Mouse (Mus musculus): ENCODE results near the gene Rrp7a.

The Rrp7a gene

GRCm38 (mm10) chr15:83122566-83123145, at the start of gene Rrp7a:
Gene Rrp7a (minus strand): TSS chr15:83122801.
- peak; percentile 84 for DNase-seq (ENCODE audit: low spot score)

DNA sequence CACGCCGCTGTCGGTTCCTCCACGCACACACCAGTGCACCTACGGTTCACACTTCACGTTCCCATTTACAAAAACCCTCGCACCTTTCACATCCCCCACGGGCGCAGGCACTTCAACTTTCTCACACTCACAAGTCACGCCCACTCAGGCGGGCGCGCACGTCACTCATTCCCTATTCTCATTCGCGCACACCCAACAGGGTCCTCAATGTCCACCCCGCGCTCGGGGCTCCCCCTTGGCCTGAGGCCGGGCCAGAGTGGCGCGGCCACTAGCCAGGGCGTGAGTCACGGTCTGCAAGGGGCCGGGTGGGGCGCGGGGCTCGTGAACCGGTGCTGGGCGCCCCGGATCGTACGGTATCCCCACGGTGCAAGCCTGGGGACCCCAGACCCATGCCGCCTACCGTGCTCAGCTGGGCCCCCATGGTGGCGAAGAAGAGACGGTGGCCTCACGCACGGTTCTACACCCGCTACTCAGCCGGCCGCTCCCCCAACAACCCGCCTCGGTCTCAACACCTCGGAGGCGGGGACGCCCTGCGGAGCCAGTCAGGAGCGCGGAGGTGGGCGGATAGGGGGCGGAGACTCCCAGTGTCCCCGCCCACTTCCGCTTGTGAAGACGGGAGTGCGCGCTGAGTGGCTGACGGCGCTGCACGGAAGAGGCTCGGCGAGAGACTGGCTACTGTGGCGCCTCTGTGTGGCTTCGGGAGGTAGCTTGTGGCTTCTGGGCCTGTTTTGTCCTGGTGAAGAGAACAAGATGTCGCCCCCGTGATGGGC, 49.3 kb upstream of the Rrp7a start:
- peak; percentile 86 for DNase-seq (ENCODE audit: low spot score)

DNA sequence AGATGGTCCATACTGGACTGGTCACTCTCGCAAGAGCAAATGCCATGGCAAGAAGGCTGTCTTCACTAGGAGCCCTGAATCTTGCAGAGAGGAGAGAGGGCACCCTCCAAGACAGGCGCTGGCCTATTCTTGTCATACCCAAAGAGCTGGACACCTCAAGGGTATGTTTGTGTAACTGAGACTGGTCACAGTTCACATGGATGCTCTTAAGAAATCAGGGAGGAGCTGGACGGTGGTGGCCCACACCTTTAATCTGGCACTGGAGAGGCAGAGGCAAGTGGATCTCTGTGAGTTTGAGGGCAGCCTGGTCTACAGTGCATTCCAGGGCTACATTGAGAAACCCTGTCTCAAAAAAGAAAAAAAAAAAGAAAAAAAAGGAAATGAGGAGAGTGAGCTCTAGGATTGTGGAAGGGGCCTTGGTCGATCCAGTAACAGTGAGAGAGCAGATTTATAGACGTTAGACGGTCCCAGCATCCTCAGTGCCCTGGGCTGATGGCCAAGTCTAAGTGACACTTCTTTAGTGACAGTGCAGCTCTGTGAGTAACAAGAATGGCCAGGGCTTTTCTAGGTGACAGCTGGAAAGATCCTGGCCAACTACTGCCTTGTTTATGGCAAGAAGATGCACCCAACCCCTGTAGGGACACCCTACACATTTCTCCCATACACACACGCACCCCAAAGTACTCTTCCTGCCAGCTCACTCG, 48.5 kb upstream of the Rrp7a start:
- DNase-seq (ENCODE audit: low spot score) = no peak

- no peak for DNase-seq (ENCODE audit: low spot score)
Observed at GRCm38 (mm10) chr15:83169772-83170722, 47.4 kb upstream of the Rrp7a start.

- DNase-seq (ENCODE audit: low spot score) = no peak
Observed at GRCm38 (mm10) chr15:83168875-83169771, 46.5 kb upstream of the Rrp7a start.

DNA sequence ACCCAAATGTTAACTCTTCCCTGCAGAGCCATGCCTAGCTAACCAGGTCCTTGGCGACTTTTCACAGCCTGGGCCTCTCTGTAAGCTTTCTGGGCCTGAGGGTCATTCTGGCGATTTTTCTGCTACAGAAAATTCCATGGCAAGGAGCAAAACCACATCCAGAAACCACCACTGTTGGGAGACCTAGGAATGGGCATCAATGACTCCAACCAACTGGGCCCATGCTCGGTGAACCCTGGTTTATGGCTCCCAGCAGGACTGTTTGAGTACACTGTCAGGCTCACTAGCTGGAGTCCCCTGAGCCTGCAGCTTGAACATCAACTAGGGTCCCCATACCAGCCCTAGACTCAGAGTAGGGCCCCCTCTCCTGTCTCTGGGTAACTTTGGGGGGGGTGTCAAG, 45.7 kb upstream of the Rrp7a start:
- no peak for DNase-seq (ENCODE audit: low spot score)

- DNase-seq (ENCODE audit: low spot score) = no peak
Observed at GRCm38 (mm10) chr15:83167550-83168065, 45.0 kb upstream of the Rrp7a start.

GRCm38 (mm10) chr15:83167126-83167525, 44.5 kb upstream of the Rrp7a start:
- DNase-seq (ENCODE audit: low spot score) = no peak

GRCm38 (mm10) chr15:83166642-83167041, 44.0 kb upstream of the Rrp7a start:
- no peak for DNase-seq (ENCODE audit: low spot score)

- no peak for DNase-seq (ENCODE audit: low spot score)
Observed at GRCm38 (mm10) chr15:83165526-83166315, 43.1 kb upstream of the Rrp7a start.

GRCm38 (mm10) chr15:83164971-83165471, 42.4 kb upstream of the Rrp7a start:
- no peak for DNase-seq (ENCODE audit: low spot score)

GRCm38 (mm10) chr15:83162818-83163485, 40.4 kb upstream of the Rrp7a start:
- no peak for DNase-seq (ENCODE audit: low spot score)

DNA sequence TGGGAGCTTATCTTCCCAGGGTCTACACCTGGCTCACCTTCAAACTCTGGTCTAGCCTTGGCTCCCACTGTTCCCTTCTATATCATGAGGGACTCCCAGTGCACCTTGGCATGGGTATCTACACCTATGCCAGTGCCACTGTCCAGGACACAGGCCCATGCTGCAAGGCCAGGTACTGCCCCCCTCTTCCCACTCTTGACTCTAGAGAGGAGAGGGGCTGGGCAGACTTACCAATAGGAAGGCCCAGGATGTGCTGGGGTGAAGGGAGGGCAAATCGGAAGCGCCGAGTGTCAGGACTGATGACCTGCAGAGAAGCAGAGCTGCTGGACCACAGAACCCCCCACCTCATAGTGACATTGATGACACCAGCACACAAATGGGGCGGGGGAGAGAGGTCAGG, 39.4 kb upstream of the Rrp7a start:
- DNase-seq (ENCODE audit: low spot score) = no peak

GRCm38 (mm10) chr15:83161062-83161748, 38.6 kb upstream of the Rrp7a start:
- DNase-seq (ENCODE audit: low spot score) = no peak

GRCm38 (mm10) chr15:83160561-83160960, 38.0 kb upstream of the Rrp7a start:
- no peak for DNase-seq (ENCODE audit: low spot score)

GRCm38 (mm10) chr15:83159823-83160222, 37.2 kb upstream of the Rrp7a start:
- no peak for DNase-seq (ENCODE audit: low spot score)

DNA sequence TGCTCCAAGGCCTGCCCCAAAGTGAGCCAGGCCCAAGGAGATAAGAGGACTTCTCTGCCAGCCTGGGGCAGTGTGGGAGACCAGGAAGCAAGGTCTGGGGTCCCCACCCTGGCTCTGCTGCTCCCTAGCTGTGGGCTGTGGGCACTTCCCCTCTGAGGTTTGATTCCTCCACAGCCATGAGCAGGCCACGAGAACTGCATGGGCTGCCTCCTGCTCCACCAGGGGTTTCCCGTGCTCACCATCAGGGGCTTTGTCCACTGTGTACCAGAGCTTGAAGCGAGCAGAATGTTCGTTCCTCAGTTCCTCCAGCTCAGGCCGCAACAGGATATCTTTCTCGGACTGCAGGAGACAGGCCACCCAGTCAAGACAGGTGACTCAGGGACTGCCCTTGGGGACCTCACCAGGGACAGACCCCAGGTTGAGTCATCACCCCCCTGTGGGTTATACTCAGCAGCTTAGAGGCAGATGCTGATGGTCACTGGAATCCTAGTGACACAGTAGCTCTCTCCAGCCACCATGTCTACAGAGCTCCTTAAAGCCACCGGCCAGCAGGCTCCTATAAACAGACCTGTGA, 36.1 kb upstream of the Rrp7a start:
- DNase-seq (ENCODE audit: low spot score) = no peak

DNA sequence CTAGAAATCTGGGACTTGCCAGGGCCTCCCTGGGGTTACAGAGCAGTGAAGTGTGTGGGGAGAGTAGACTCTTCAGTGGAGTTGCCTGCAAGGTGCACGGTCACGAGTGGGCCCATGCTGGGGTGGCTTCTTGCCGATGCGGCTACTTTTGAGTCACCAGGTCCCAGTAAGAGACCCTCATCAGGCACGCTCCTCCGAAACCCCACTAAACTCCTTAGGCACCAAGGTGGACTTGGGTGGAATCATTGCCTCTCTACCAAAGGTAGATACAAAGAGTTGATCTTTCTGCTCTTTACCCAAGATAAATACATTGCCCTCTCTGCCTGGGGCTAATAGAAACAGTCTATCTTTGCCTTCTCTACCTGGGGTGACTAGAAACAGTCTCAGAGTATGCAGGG, 35.1 kb upstream of the Rrp7a start:
- DNase-seq (ENCODE audit: low spot score) = no peak
